Mouse (Mus musculus) frontal cortex, postnatal 14 days (tissue): ENCODE data around the gene Cmtm2b.

Experiments used
- DNase-seq, 2 experiments: peaks; one replicate each; pipeline ENCODE4 v3.0.0; 2022; ENCODE audit warnings: low spot score in 2 of 2

Gene Cmtm2b

GRCm38 (mm10) chr8:104342426-104342825 lies 20.4 kb downstream of the Cmtm2b start:
- DNase-seq = no peak

- DNase-seq = peak; percentile 60 to 84
Observed at GRCm38 (mm10) chr8:104343957-104344356, 21.9 kb downstream of the Cmtm2b start.

GRCm38 (mm10) chr8:104344622-104345021 lies 22.6 kb downstream of the Cmtm2b start:
- DNase-seq = no peak

GRCm38 (mm10) chr8:104346706-104347105 lies 24.7 kb downstream of the Cmtm2b start:
- DNase-seq = no peak

GRCm38 (mm10) chr8:104348971-104349370 lies 26.9 kb downstream of the Cmtm2b start:
- DNase-seq = no peak

GRCm38 (mm10) chr8:104350047-104350446 lies 28.0 kb downstream of the Cmtm2b start:
- DNase-seq = no peak

- DNase-seq = no peak
Observed at GRCm38 (mm10) chr8:104353186-104353585, 31.2 kb downstream of the Cmtm2b start.

GRCm38 (mm10) chr8:104354504-104354903 lies 32.5 kb downstream of the Cmtm2b start:
- DNase-seq = no peak

GRCm38 (mm10) chr8:104358637-104359036 lies 36.6 kb downstream of the Cmtm2b start:
- no peak for DNase-seq

GRCm38 (mm10) chr8:104359778-104360456 lies 37.9 kb downstream of the Cmtm2b start:
- no peak for DNase-seq

GRCm38 (mm10) chr8:104365695-104366094 lies 43.7 kb downstream of the Cmtm2b start:
- no peak for DNase-seq

GRCm38 (mm10) chr8:104367398-104367797 lies 45.4 kb downstream of the Cmtm2b start:
- DNase-seq = no peak

GRCm38 (mm10) chr8:104369591-104369990 lies 47.6 kb downstream of the Cmtm2b start:
- no peak for DNase-seq

GRCm38 (mm10) chr8:104370071-104370470 lies 48.0 kb downstream of the Cmtm2b start:
- DNase-seq = no peak

- DNase-seq = no peak
Observed at GRCm38 (mm10) chr8:104371121-104371520, 49.1 kb downstream of the Cmtm2b start.

- no peak for DNase-seq
Observed at GRCm38 (mm10) chr8:104373779-104374178, 51.7 kb downstream of the Cmtm2b start.

GRCm38 (mm10) chr8:104374269-104374668 lies 52.2 kb downstream of the Cmtm2b start:
- DNase-seq = no peak

- no peak for DNase-seq
Observed at GRCm38 (mm10) chr8:104374864-104375846, 53.1 kb downstream of the Cmtm2b start.

GRCm38 (mm10) chr8:104375959-104376358 lies 53.9 kb downstream of the Cmtm2b start:
- no peak for DNase-seq

GRCm38 (mm10) chr8:104376669-104377068 lies 54.6 kb downstream of the Cmtm2b start:
- DNase-seq = no peak

GRCm38 (mm10) chr8:104379301-104379836 lies 57.3 kb downstream of the Cmtm2b start:
- DNase-seq = no peak

GRCm38 (mm10) chr8:104380269-104380668 lies 58.2 kb downstream of the Cmtm2b start:
- no peak for DNase-seq
